Mouse (Mus musculus) liver, embryonic 11.5 days (tissue): ENCODE data around the gene Mfn1. TPM values are rescaled to one million over a fixed set of nuclear protein-coding genes. Genes with fewer than 3 reads are reported as not detected.

ENCODE experiments used
- ATAC-seq: fragments of 200-750 bp; cut with Nextera tagmentation; replicated peaks from 2 replicates; pipeline ENCODE4 v1.8.0; 2017; ENCODE audit warnings: moderate number of reproducible peaks, mild to moderate bottlenecking, moderate TSS enrichment, moderate library complexity; ENCODE audit not compliant: low FRiP score
- DNase-seq: peaks from one replicate; pipeline ENCODE4 v3.0.0-alpha.2; 2017; ENCODE audit warnings: low spot score
- H3K27ac ChIP-seq: fragments of 300-500 bp; sonication (generic); 2 replicates; pipeline ENCODE4 v1.5.1; 2014; ENCODE audit warnings: mild to moderate bottlenecking, low read depth, low read length, control low read depth
- H3K27me3 ChIP-seq: fragments of 300-500 bp; sonication (generic); replicated peaks from 2 replicates; pipeline ENCODE4 v1.6.1; 2014; ENCODE audit warnings: low read length, mixed read lengths; ENCODE audit not compliant: control insufficient read depth, insufficient read depth
- H3K36me3 ChIP-seq: fragments of 300-500 bp; sonication (generic); 2 replicates; pipeline ENCODE4 v1.6.1; 2014; ENCODE audit warnings: mild to moderate bottlenecking, low read length, moderate library complexity, mixed read lengths; ENCODE audit not compliant: control insufficient read depth, insufficient read depth
- H3K4me1 ChIP-seq: fragments of 300-500 bp; sonication (generic); replicated peaks from 2 replicates; pipeline ENCODE4 v1.6.1; 2014; ENCODE audit warnings: low read length, mixed read lengths; ENCODE audit not compliant: control insufficient read depth, insufficient read depth
- H3K4me2 ChIP-seq: fragments of 300-500 bp; sonication (generic); 2 replicates; pipeline ENCODE4 v1.6.1; 2014; ENCODE audit warnings: mild to moderate bottlenecking, control low read depth, moderate library complexity
- H3K4me3 ChIP-seq: fragments of 300-500 bp; sonication (generic); 2 replicates; pipeline ENCODE4 v1.5.1; 2014; ENCODE audit warnings: low read depth, low read length, control low read depth
- H3K9ac ChIP-seq: fragments of 300-500 bp; sonication (generic); 2 replicates; pipeline ENCODE4 v1.6.1; 2014; ENCODE audit warnings: low read depth, low read length, control low read depth
- H3K9me3 ChIP-seq: fragments of 300-500 bp; sonication (generic); 2 replicates; pipeline ENCODE4 v1.6.1; 2016; ENCODE audit warnings: low read length, inconsistent platforms, mixed read lengths; ENCODE audit not compliant: control insufficient read depth
- WGBS: fragments of 180-500 bp; shearing (Covaris S2); extraction: QIAGEN DNeasy Blood & Tissue Kit; methylation state at CpG from one replicate; pipeline ENCODE4 v1.1.7; 2014; 5-methylcytosine and 5-hydroxymethylcytosine counted together
- polyA plus RNA-seq: library from polyadenylated mRNA; unstranded; fragments of >200 nt; fragmentation: Nextera tagmentation; extraction: Ambion mirVana; gene quantifications from 2 replicates; pipeline ENCODE4 v1.2.1, GENCODE M21; 2014

The Mfn1 gene
- polyA plus RNA-seq, 1 experiment from 2014 or later = 36.6 TPM

GRCm38 (mm10) chr3:32628141-32628540 lies 98.9 kb downstream of the Mfn1 start:
- H3K9ac ChIP-seq = no peak overlapping the region
- 75% methylated on average over 7 of the region's 7 CpGs for WGBS
- H3K4me3 ChIP-seq = no peak overlapping the region
- H3K4me2 ChIP-seq = no peak overlapping the region
- no peak overlapping the region for H3K27ac ChIP-seq
- H3K4me1 ChIP-seq = no peaks in the 10 kb centered on the region
- DNase-seq = no peak
- H3K27me3 ChIP-seq = no peaks in the 10 kb centered on the region
- no peak for ATAC-seq
- H3K36me3 ChIP-seq = no peaks in the 10 kb centered on the region
- H3K9me3 ChIP-seq = no peaks in the 10 kb centered on the region

Other genes starting within 250 kb of the Mfn1 start
- gene Zmat3, start 163.5 kb upstream of the Mfn1 start, polyA plus RNA-seq = 1.8 and 2.8 TPM in 2 replicates
- 8.0 and 9.1 TPM in 2 replicates for gene Pik3ca, start 131.8 kb upstream of the Mfn1 start, polyA plus RNA-seq
- gene Kcnmb3, start 37.2 kb upstream of the Mfn1 start, polyA plus RNA-seq = 0.29 TPM in 1 of 2 replicates, not detected in the other
- 56.5 and 59.8 TPM in 2 replicates for gene Zfp639, start 19.2 kb upstream of the Mfn1 start, polyA plus RNA-seq
- 24.9 and 27.2 TPM in 2 replicates for gene Gnb4, start 87.1 kb downstream of the Mfn1 start, polyA plus RNA-seq
- 195 and 196 TPM in 2 replicates for gene Actl6a, start 176.8 kb downstream of the Mfn1 start, polyA plus RNA-seq
- gene Ndufb5, start 207.5 kb downstream of the Mfn1 start, polyA plus RNA-seq = 268 and 280 TPM in 2 replicates
- gene Mrpl47, start 208.1 kb downstream of the Mfn1 start, polyA plus RNA-seq = 50.5 and 58.4 TPM in 2 replicates